Mouse (Mus musculus) cerebellum, adult 11 months (tissue): ENCODE results near the gene Dbh.

Experiments used
- DNase-seq: peaks from one replicate; pipeline ENCODE4 v3.0.0; 2022

The Dbh gene

DNA sequence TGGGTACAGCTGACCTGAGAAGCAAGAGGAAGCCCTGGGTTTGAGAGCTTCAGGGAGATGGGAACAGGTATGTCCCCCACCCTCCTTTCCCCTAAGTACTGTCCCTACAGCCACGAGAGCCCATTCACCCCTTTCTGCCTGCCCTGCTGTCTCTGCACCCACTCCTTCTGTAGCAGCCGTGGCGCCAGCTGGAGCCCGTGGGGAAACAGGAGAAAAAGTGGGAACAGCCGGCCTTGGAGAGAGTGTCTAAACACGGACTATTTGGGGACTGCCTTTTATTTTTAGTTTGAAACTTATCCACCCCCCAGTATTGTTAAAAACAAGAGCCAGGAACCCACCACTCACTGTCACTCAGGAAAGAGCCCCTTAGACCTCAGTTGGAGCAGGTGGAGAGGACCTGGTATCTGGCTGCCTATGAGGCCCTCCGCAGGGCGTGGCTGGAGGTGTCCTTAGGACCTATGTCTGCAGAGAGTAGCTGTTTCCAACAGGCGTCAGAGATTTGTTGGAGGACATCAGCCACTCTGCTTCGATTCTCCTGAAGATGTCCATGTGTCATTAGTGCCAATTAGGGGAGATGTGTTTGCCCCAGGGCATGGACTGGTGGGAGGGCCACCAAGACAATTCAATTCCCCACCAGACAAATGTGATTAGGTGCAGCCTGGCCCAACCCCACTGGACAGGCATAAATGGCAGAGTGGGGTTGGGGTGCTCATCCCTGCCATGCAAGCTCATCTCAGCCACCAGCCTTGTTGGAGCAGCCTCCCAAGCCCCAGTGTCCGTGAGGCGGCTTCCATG lies at the start of gene Dbh:
TSS of gene Dbh (plus strand) at position 438 of the 795 bp plus-strand sequence.
- no peak for DNase-seq

DNA sequence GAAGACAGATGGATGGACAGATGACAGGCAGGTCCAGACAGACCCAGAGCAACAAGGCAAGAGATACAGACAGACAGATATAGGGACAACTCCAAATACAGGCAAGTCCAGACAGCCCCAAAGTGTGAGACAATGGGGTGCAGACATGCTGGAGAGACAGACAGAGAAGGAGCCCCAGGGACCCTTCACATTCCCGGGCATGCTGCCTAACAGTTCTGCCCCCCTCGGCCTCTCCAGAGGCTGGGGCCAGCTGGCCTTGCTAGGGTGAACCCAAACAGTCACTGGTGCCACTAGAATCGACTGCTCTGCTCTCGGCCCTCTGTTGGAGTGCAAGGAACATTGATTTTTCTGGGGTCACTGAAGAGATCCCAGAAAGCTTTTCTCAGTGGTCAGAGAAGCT lies 46.6 kb upstream of the Dbh start:
- DNase-seq, result no peak

DNA sequence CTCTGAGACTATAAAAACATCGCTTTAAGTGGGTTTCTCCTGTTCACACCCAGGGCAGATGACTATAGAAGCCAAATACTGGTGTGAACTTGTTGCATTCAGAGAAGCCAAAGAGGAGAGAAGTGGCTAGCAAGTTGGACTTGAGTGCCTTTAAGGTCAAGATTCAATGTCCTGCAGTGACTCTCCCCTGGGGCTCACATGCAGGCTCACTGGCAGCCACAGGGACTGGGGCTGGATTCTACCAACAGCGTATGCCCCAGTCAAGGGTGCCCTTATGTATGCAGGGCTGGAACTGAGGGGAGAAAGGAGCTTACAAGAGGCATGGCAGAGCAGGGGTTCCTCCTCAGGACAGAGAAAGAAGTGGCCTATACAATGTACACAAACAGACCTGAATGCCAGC lies 45.3 kb upstream of the Dbh start:
- no peak for DNase-seq

DNA sequence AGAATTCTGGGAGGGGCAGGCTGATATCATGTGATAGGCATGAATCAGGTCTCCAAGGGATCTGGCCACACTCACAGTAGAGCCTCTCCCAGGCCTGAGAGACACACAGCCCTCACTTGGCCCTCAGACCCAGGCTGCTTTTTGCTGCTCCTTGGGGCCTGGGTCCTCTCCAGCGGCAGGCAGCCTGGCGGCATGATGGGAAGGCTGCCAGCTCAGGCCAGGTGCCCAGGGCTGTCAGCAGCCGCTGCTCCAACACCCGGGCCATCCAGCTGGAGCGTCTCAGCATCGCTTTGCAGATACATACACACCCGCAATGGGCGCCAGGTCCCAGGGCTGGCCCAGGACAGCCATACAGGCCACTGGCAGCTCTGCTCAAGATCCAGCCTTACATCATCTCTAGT lies 44.8 kb upstream of the Dbh start:
- DNase-seq, result no peak

DNA sequence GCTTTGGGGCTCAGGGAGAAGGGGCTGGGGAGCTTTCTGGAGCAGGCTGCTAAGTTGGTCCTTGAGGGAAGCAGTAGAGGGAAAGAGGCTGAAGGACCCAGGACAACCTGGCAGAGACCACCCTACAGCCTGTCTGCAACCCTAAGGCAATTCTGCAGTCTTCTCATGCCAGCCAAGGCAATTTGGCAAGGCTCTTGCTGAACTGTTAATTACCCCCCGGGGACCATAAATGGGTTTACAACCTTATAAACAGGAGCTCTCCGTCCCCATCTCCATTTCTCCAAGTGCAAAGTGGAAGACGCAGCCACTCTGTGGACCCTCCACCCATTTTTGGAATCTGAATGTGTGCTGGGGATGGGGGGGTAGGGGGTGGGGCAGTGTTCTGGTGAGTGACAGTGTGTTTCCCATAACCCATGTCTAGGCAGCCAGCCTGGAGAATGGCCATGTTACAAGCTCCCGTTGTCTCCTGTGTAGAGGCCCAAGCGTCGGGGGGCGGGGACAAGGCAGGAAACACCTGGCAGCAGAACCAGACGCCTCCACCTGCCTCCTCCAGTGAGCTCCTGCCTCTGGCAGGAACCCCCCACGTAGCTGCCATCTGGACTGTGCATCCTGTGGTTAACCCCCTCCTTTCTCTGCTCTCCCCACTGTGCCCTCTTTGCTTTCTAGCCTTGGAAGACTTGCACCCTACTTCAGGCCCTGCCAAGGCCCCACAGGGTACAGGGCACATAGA lies 43.2 kb upstream of the Dbh start:
- DNase-seq, result peak; percentile 32

DNA sequence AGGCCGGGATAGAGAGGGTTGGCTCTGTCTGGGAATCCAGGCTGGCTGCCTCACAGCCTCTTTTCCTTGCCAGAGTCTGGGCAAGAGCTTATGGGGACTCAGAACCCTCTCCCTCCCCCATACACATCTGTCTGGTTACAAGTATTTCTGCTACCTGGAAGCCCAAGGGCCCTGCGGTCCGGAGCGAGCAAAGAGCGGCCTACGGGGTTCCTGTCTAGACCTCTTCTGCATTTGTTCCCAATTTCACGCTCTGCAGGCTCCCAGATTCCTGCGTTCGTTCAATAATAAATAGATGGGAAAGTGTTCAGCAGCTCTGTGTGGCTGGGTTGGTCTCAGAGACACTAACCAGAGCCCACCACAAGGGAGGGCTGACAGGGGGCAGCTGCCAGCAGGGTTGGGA lies 42.5 kb upstream of the Dbh start:
- no peak for DNase-seq

DNA sequence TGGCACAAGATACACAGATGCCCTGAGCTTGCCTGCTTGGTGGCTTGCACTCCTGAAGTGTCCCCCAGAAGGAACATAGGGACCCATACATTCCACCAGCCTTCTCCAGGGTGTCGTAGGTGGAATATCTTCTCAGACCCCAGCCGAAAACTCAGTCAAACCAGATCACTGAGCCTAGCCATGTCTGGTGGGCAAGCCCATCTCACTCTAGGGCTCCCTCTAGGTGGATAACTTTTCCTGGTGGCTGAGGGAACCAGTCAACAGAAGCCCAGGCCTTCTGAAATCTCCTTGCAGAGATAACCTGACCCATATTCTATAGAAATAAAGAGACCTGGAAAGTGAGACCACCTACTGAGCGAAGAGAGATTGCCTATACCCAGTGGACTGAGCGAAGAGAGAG lies 41.9 kb upstream of the Dbh start:
- no peak for DNase-seq

DNA sequence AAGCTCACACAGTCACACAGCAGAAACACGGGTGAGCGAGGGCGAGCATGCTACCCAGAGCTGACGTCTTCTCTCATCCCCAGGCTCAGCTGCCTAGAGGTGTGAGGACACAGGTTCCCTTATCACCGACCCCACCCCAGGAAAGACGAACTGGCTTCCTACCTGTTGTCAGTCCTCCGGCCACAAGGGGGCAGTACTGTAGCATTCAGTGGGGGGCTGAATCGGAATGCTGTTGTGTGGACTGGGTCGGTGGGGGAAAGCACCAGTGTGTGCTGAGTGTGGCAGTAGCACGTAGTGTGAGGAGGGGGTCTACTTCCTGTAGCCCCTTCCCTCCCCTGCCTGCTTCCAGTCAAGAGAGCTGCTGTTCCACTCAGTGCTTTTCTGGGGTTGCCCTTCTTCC lies 39.1 kb upstream of the Dbh start:
- DNase-seq, result peak; percentile 31

DNA sequence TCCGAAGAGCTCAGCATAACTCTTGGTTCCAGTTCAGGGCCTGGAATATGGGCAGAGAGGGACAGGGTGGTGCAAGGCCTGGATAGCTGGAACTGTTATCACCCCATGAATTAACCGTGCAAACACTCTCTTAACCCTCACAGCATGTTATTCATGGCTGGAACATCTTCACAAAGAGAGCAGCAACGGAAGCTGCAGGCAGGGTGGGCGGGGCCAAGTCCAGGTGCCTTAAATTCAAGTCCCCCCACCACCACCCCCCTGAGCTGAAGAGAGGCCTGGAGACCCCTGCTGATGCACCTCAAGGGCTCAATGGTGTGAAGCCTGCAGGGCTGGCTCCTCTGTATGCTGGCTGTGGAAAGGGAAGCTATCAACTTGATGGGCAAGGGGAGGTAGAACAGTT lies 38.5 kb upstream of the Dbh start:
- DNase-seq, result no peak

DNA sequence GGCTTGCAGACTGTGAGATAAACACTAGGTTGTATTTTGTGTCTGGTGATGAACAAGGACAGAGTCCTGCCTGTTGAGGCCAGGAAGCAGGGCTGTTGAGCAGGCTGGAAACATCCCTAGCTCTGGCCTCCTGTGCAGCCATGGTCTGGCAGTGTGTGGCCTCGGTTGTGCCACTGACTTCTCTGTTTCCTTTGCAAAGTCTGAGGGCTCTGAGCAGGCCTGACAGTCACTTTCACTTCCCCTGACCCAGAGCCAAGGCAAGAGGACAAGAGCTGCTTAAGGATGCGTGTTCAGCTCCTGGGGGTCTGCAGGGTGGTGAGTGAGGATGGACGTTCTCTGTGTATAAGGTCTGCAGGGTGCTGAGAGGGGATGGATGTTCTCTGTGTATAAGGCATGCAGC lies 36.0 kb upstream of the Dbh start:
- no peak for DNase-seq

DNA sequence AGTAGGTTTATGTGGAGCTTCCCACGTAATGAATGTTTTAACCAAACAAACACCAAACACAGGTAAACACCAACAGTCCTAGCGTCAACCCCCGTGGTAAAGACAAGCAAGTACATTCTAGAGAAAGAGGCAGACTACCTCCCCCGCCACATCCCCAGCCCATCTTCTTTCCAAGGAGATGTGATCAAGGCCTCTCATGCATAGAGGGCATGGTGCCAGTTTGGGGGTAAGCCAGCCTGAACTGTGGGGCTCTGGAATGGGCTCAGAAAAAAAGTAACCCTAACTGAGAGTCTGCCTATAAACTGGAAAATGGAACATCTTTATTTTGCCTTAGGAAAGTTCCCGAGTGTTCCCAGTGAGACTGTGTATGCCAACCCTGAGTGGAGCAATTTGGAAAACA lies 29.1 kb upstream of the Dbh start:
- DNase-seq, result no peak

DNA sequence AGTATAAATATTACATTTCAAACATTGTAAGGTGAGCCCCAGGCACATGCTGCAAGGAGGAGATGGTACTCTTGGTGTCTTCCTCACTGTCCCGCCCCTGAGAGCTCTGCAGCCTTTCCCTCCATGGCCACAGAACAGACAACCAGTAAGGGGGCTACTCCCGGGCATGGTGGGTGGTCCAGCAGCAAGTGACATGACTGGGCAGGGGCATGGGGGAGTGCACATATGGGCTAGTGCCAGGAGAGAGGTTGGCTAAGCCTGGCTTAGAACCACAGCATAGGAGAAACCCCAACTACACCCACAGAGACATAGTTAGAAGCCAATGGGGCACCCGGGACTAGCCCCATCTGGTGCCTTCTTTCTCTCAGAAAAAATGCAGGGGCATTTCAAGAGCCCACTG lies 28.7 kb upstream of the Dbh start:
- DNase-seq, result no peak

DNA sequence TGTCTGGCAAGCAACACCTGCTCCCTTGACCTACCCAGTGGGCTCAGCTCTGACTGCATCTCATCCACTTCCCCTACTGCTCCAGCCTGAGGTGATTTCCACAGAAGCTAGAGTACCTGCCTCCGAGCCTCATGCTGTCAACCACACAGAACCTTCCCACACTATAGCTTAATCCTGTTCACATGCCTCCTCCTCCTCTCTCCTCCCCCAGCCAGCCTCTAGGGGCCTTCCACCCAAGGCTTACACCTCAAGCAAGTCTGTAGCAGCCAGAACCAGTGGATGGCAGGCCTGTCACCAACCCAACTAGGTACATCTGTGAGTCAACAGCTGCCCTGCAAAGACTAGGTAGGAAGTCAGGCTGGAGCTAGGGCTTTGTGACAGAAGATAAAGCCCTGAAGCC lies 28.2 kb upstream of the Dbh start:
- no peak for DNase-seq

DNA sequence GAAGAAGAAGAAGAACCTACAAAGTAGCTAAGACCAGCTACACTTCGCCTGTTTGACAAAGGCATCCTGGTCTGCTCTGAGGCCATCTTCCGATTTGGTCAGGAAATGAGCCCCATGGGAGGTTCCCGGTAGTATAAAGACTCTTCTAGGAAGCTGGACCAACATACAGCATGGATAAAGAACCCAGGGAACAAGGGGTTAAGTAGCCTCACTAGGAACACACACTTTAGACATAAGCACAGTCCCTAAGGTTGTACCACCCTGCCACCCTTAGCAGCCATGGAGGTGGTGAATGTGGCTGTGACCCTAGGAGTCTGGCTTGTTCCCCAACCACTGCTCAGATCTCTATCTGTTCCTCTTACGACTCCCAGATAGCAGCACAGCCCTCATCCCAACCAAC lies 26.7 kb upstream of the Dbh start:
- no peak for DNase-seq

DNA sequence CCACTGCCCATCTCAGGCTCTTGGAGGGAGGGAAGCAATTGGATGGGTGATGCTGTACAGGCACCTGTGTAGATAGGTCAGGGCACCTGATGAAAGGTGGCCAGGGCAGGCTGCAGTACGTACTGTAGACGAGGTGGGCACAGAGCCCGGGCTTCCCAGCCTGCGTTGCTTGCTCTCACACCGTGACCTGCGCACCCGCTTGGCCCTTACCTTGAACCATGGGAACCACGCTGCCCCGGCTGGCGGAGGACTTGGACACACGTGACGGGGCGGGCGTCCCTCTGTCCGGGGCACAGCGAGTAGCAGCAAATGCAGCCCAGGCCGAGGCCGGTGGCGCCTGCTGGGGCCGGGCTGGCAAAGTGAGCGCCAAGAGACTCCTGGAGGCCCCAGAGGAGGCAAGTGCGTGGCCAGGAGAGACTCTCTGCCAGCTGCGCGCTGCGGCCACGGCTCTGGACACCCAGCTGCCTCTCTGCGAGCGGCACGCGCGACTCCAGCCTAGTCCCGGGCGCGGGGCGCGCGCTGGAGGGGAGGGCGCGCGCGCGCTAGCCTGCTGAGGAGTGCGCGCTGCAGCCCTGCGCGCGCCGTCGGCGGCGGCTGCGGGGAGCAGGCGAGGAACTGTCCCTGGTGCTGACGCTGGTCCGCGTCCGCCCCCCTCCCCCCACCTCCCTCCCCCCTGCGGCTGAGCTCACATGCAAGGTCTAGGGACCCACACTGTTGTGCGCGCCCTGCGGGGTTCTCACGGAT lies 22.9 kb upstream of the Dbh start, which contains the start of gene Fam163b:
TSS of gene Fam163b (minus strand) at position 542 of the 744 bp plus-strand sequence.
- peak; percentile 29 for DNase-seq

DNA sequence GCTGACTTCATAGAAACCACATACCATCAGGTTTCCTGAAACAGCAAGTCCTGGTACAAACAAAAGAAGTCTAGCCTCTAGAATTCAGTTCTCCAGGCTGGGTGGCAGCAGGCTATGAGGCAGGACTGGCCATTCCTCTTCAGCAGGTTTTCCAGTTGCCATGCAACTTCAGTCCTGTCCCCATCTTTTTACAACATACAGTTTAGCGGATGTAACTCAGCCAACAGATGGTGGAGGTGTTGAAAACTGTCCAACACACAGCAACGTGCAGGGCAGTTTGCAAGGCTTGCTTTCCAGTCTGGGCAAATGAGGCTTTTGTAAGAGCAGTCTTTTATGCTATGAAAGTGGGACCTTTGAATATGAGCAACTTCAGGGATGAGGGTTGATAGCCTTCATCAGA lies 20.1 kb upstream of the Dbh start:
- no peak for DNase-seq

DNA sequence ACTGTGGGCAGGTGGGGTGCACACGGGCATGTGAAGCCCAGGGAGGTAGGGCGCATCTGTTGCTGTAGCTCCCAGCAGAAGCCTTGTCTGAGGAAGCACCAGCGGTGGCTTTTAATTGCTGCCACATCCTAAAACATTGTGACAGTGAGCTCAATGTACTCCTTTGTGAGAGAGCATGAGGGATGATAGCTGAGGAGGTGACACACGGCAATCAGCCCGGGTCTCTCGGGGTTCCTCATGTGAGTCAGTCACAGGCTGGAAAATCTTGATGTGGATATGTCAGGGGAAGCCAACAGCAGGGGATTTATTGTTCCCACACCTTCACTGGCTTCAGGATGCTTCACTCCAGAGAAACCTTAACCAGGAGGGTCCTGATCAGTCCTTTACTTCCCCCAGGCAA lies 18.2 kb upstream of the Dbh start:
- DNase-seq, result no peak

DNA sequence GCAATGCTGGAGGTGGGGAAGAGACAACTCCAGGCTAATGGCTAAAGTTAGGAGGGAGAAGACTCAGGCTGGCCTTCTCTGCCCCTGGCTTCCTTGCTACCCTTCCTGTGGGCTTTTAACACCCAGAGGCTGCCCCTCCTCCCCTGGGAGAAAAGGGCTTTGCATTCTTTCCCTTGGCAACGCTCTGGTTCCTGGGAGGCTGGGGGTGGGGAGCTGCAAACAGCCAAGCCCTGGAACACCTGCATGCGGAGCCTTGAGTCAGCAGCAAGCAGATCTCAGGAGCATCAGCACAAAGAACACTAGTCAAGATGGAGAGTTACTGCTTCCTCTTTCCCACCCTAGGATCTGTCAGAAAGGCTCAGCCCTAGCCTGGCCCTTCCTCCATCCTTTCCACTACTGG lies 15.6 kb upstream of the Dbh start:
- DNase-seq, result no peak

DNA sequence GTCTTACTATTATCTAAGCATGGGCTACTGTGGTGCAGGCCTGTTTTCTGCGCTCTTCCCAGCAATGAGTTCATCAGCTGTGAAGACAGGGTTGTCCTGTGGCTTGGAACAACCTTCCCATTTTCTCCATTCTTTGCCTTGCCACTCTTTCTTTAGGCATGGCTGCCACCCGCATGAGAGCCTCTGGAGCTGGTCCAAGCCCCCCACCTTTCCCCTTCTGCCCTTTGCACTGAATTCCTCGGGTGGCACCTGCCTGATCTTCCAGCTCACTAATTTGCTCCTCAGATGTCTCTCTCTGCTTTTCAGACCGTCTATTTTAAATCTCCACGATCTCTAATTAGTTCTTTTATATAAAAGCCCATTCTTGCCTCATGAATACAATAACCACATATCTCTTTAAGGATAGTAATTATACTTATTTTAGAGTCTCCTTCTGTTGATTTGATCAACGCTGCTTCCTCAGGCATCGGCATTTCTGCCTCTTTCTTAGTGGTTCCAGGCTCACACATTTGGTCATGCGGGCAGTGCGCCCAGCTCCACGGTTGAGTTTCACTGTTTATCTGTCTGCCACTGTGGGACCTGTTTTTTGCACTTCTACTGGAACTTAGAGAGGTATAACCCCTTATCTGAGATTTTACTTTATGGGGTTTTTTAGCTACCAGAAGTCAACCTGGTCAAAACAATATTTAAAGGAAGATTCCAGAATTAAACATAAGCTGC lies 10.4 kb upstream of the Dbh start:
- no peak for DNase-seq

DNA sequence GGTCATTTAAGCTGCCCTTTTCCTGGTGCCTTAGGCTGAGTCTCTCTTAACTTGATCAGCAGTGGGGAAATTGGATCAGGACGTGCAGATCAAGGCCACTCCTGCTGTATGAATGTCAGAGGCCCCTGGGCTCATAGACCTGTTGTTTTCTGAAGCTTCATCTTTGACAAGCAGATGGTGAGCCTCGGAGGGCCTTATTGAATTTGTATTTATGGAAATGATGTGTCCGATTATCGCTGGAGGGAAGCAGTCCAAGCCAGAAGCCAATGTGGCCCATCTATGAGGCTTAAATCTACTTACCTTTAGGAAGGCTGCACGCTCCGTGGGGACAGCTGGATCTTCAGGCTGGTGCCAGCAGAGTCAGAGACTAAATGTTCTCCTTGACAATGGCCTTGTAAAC lies 8.4 kb upstream of the Dbh start:
- no peak for DNase-seq

DNA sequence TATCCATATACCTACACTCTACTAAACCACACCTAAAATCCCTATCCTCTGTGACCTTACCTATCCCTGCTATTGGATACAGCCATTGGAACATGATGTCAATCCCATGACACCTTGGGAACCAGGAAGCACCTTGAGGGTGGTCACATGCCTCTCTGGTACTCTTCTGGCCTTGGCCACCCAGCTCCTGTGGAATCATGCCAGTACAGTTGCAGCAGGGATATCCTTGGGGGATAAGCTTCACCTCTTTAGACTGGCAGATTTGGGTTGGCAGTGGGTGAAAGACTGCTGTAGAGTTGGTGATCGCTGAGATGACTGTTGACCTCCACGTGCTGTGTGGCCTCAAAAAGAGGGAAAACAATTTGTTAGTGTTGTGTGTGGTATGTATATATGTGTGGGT lies 3.5 kb upstream of the Dbh start:
- no peak for DNase-seq

DNA sequence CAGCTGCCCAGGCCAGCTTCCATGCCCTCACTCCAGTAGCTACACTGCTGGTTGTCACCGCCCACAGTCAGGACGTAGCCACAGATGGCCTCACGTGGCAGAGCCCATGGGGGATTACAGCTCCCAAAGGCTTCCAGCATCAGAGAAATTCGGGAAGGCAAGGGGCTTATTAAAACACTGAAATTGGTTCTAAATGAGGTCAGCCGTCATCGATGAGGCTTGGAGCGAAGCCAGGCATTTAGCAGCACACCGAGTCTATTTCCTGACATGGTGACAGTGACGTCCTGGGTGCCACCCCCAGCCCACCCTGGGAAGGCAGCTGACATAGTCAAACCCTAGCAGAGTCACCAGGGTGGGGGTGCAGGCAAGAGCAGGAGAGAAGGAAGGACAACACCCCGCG lies 2.4 kb upstream of the Dbh start:
- DNase-seq, result no peak

DNA sequence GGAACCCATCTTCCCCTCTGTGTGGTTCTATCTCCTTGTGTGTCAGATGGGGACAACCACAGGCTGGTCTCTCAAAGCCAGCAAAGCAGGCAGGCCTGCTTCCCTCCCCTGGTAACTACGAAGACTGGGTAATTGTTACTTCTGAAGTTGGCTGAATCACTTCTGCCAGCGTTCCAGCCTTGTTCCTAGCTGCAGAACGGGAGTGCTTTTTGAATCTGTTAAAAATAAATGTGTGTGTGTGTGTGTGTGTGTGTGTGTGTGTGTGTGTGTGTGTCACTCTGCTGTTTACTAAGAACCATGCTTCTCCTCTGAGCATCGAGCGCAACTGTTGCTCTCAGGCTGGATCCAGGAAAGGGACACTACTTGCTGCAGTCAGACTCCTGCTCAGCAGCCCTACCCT lies 1.2 kb upstream of the Dbh start:
- no peak for DNase-seq
